Comparison of ENCODE assay signal across 10 mouse cellular contexts in the genomic region with DNA sequence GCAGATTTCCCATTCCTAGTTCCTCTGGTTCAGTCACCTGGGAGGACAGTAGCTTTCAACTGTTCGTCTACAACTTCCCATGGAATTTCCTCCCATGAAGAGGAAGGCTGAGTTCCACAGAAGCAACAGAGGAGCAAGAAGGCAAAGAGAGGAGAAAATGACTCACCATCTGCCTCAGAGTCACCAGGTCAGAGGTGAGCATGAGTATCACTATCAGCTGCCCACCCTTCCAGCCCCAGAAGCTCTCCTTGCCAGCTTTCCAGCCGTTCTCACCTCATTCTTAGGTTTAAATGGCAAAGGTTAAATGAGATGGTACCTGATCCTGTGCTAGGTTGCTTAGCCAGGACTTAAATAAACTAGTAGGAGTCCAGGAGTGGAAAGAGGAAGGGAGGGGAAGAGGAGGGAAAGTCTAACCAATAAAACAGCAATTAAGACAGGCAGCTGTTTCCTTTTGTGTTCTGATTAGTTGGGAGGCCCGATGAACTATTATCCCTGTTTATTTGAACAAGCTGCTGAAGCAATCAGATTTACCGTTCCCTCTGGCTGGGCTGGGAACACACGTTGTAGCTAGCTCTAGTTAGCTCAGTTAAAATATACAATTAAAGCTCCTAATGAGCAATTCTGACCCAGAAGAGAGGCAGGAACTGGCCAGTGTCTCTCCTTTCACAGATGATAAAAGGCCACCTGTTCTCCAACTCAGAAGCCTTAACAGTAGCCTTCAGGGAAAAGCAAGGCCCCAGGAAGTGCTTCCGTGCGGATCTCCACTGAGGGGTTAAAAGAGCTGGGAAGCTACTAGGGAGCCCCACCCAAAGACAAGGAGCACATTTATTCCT.
DNase-seq lines count a peak whose midpoint lies in the region; ATAC-seq and TF ChIP-seq lines count a peak whose summit lies in the region.
"Had no signal": no experiment of that assay in that cellular context is flagged by ENCODE, and none has a peak within 500 bp of the region (broad histone marks: within the 10 kb centered on the region; RNA-seq: fewer than 3 reads in every experiment).

No protein-coding gene starts in this region.

- 40% methylated on average over 7 of the region's 7 CpGs for WGBS in lung, postnatal 0 days
- WGBS in embryonic facial prominence, embryonic 13.5 days = 37% methylated on average over 7 of the region's 7 CpGs
- 42% methylated on average over 7 of the region's 7 CpGs for WGBS in heart, embryonic 16.5 days

- no peaks in the 10 kb centered on the region for H3K36me3 ChIP-seq in lung, postnatal 0 days (ENCODE audit: insufficient read depth, low read length)
- H3K36me3 ChIP-seq in embryonic facial prominence, embryonic 13.5 days = peaks cover 6% of the 10 kb centered on the region
- no peaks in the 10 kb centered on the region for H3K36me3 ChIP-seq in heart, embryonic 16.5 days (ENCODE audit: control insufficient read depth, insufficient read depth)

- peaks cover 14% of the 10 kb centered on the region; the same call in 1 of the 2 replicates for H3K4me1 ChIP-seq in lung, postnatal 0 days (ENCODE audit: insufficient read depth, low read depth, low read length)
- peaks cover 22% of the 10 kb centered on the region for H3K4me1 ChIP-seq in embryonic facial prominence, embryonic 13.5 days
- H3K4me1 ChIP-seq in heart, embryonic 16.5 days (ENCODE audit: control insufficient read depth, insufficient read depth, low read length) = peaks cover 31% of the 10 kb centered on the region

- peak; percentile 57 for ATAC-seq in lung, postnatal 0 days
- ATAC-seq in embryonic facial prominence, embryonic 13.5 days (ENCODE audit: insufficient number of reproducible peaks, insufficient read depth, low FRiP score, low TSS enrichment, low read depth) = no peak
- ATAC-seq in heart, embryonic 16.5 days (replicated peaks; ENCODE audit: extremely low read depth, insufficient read depth, low FRiP score) = no peak

- no peak overlapping the region for H3K4me3 ChIP-seq in lung, postnatal 0 days (ENCODE audit: low read depth, low read length)
- H3K4me3 ChIP-seq in embryonic facial prominence, embryonic 13.5 days = no peak overlapping the region
- no peak overlapping the region for H3K4me3 ChIP-seq in heart, embryonic 16.5 days (ENCODE audit: low read length)

- peak; percentile 25 for DNase-seq in lung, postnatal 0 days (ENCODE audit: low spot score)
- no peak for DNase-seq in lung, postnatal 36 days
- peak; percentile 84 for DNase-seq in retina, postnatal 1 day
- no peak for DNase-seq in T-cell, adult 2 months (ENCODE audit: low spot score)
- DNase-seq in layer of hippocampus, adult 8-10 months (ENCODE audit: low spot score in 2 of 2) = no peak
- no peak for DNase-seq in lung, postnatal 25 days (ENCODE audit: low spot score)
- DNase-seq: adrenal gland, postnatal 14 days; kidney, adult 11 months had no signal

- no peak overlapping the region for H3K4me2 ChIP-seq in lung, postnatal 0 days (replicated peaks; ENCODE audit: low read depth, low read length)
- H3K4me2 ChIP-seq in embryonic facial prominence, embryonic 13.5 days = no peak overlapping the region
- no peak overlapping the region for H3K4me2 ChIP-seq in heart, embryonic 16.5 days (ENCODE audit: low read depth, low read length)

- no peak overlapping the region for H3K9ac ChIP-seq in lung, postnatal 0 days (replicated peaks; ENCODE audit: low read depth)
- H3K9ac ChIP-seq in embryonic facial prominence, embryonic 13.5 days = no peak overlapping the region
- no peak overlapping the region for H3K9ac ChIP-seq in heart, embryonic 16.5 days (ENCODE audit: low read length)

- no peaks in the 10 kb centered on the region for H3K9me3 ChIP-seq in lung, postnatal 0 days (ENCODE audit: low read length)
- H3K9me3 ChIP-seq in embryonic facial prominence, embryonic 13.5 days = peaks cover 5% of the 10 kb centered on the region
- H3K9me3 ChIP-seq in heart, embryonic 16.5 days (replicated peaks; ENCODE audit: control insufficient read depth, low read length) = no peaks in the 10 kb centered on the region

- peak overlapping the region; percentile 11 for H3K27ac ChIP-seq in lung, postnatal 0 days (ENCODE audit: low read length)
- H3K27ac ChIP-seq in embryonic facial prominence, embryonic 13.5 days = peak overlapping the region; percentile 28; the same call in 1 of the 2 replicates
- H3K27ac ChIP-seq in heart, embryonic 16.5 days (ENCODE audit: low read length) = peak overlapping the region; percentile 72

- H3K27me3 ChIP-seq in lung, postnatal 0 days (replicated peaks; ENCODE audit: insufficient read depth, low read length) = no peaks in the 10 kb centered on the region
- no peaks in the 10 kb centered on the region for H3K27me3 ChIP-seq in embryonic facial prominence, embryonic 13.5 days
- H3K27me3 ChIP-seq in heart, embryonic 16.5 days (ENCODE audit: control insufficient read depth, insufficient read depth, low read length) = no peaks in the 10 kb centered on the region

- TF ChIP-seq EP300 in lung, postnatal 0 days (IDR thresholded peaks at IDR 0.05) = no peak

- no peak for TF ChIP-seq CTCF in lung, postnatal 0 days (IDR thresholded peaks at IDR 0.05)

Comparison
In these comparisons a context has a peak if more than half of its experiments do, and no peak if none do; other contexts are left out.
1. DNase-seq: peak in lung, postnatal 0 days (single experiment) and retina, postnatal 1 day (single experiment); none in lung, postnatal 36 days (single experiment), T-cell, adult 2 months (single experiment), layer of hippocampus, adult 8-10 months (0 of 2) and lung, postnatal 25 days (single experiment).
2. H3K27ac ChIP-seq: peak in every context shown above with its lines; median percentile 72 in heart, embryonic 16.5 days; 28 in embryonic facial prominence, embryonic 13.5 days; 11 in lung, postnatal 0 days.